Mouse (Mus musculus): ENCODE data around the gene B830017H08Rik.

- TF ChIP-seq CTCF (IDR thresholded peaks at IDR 0.05; ENCODE audit: extremely low read depth, insufficient read depth, insufficient read length, insufficient replicate concordance): no peak
- no peak for TF ChIP-seq POLR2A (IDR thresholded peaks at IDR 0.05; ENCODE audit: low read depth, low read length)
Observed at GRCm38 (mm10) chr16:17809711-17810110, 23.2 kb upstream of the B830017H08Rik start.

Measured in spleen, adult 2 months (tissue).